Mouse (Mus musculus) myocyte (in vitro differentiated cells): ENCODE results near the gene Eaf2.

Experiments used
- CEBPB ChIP-seq: IDR thresholded peaks from 2 replicates; pipeline ENCODE4 v1.6.1; 2011; ENCODE audit warnings: mild to moderate bottlenecking, moderate library complexity; ENCODE audit not compliant: poor library complexity, insufficient read depth, severe bottlenecking
- E2F4 ChIP-seq: IDR thresholded peaks from one replicate; pipeline ENCODE4 v1.6.1; 2011; ENCODE audit warnings: mild to moderate bottlenecking, control low read depth, moderate library complexity; ENCODE audit not compliant: insufficient read depth
- MAX ChIP-seq: IDR thresholded peaks from one replicate; pipeline ENCODE4 v1.6.1; 2011; ENCODE audit warnings: low read depth, mild to moderate bottlenecking, control low read depth
- MYOD1 ChIP-seq, 3 experiments: IDR thresholded peaks; one replicate each; pipeline ENCODE4 v1.6.1; 2011; ENCODE audit warnings: control low read depth in 2 of 3, low read depth in 2 of 3, mild to moderate bottlenecking in 2 of 3, moderate library complexity in 1 of 3; ENCODE audit not compliant: insufficient read length in 2 of 3, control insufficient read depth in 1 of 3
- MYOG ChIP-seq, 3 experiments: IDR thresholded peaks; one replicate each; pipeline ENCODE4 v1.6.1; 2011; ENCODE audit warnings: control low read depth in 2 of 3, low read depth in 2 of 3, mild to moderate bottlenecking in 2 of 3; ENCODE audit not compliant: insufficient read length in 2 of 3, control insufficient read depth in 1 of 3, insufficient read depth in 1 of 3
- POLR2A ChIP-seq: IDR thresholded peaks from one replicate; pipeline ENCODE4 v1.6.1; 2011; ENCODE audit warnings: low read depth, mild to moderate bottlenecking, control low read depth, moderate library complexity; ENCODE audit not compliant: insufficient read length
- POLR2AphosphoS2 ChIP-seq: IDR thresholded peaks from one replicate; pipeline ENCODE4 v1.6.1; 2011; ENCODE audit warnings: low read depth, control low read depth; ENCODE audit not compliant: insufficient read length
- REST ChIP-seq: IDR thresholded peaks from one replicate; pipeline ENCODE4 v1.6.1; 2011; ENCODE audit warnings: mild to moderate bottlenecking, control low read depth, moderate library complexity; ENCODE audit not compliant: insufficient read depth, insufficient read length
- SRF ChIP-seq: IDR thresholded peaks from one replicate; pipeline ENCODE4 v1.6.1; 2011; ENCODE audit warnings: low read depth; ENCODE audit not compliant: control insufficient read depth, insufficient read length
- TCF12 ChIP-seq: IDR thresholded peaks from one replicate; pipeline ENCODE4 v1.6.1; 2011; ENCODE audit warnings: mild to moderate bottlenecking, control low read depth; ENCODE audit not compliant: poor library complexity, insufficient read depth, severe bottlenecking
- TCF3 ChIP-seq: IDR thresholded peaks from one replicate; pipeline ENCODE4 v1.6.1; 2011; ENCODE audit warnings: low read depth, control low read depth; ENCODE audit not compliant: insufficient read length
- USF1 ChIP-seq: IDR thresholded peaks from one replicate; pipeline ENCODE4 v1.6.1; 2011; ENCODE audit warnings: low read depth, mild to moderate bottlenecking, control low read depth, moderate library complexity

DNA sequence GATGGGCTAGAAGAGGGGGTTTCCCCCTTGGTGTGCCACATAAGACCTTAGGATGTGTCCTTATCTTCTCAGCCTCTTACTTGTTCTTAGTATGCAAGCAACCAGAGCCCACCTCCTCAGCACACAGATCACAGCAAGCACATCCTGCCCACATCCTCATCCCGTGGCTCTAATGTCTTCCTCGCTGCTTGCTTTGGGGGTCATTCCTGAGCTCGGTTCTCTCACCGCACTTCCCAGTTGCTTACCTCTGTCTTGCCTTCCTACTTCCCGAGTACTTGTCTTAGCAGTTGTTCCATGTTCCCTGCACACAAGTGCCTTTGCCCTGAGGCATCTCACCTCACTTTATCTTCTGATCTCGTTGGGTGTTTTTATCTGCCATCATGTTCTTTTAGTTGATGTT, 47.2 kb upstream of the Eaf2 start:
- TF ChIP-seq POLR2A (no peak), CEBPB (no peak), POLR2AphosphoS2 (no peak), E2F4 (no peak), REST (no peak), TCF12 (no peak), USF1 (no peak), MYOD1 (IDR thresholded peaks at IDR 0.05; ENCODE audit: control insufficient read depth in 1 of 3, insufficient read length in 2 of 3, low read depth in 2 of 3) (no peak), MAX (no peak), TCF3 (no peak), SRF (no peak), MYOG (IDR thresholded peaks at IDR 0.05; ENCODE audit: control insufficient read depth in 1 of 3, insufficient read depth in 1 of 3, insufficient read length in 2 of 3, low read depth in 2 of 3) (no peak)
